Mouse (Mus musculus) cerebellum, adult 8-10 months (tissue): ENCODE data around the gene Gm3500.
"Not testable (repeated sequence)": the region's sequence is repeated elsewhere in the genome, so short reads cannot be mapped to it uniquely, and the experiment has no call there.

Experiments
- DNase-seq: peaks from one replicate; pipeline ENCODE4 v3.0.0; 2022

Gm3500 gene

GRCm38 (mm10) chr14:5388949-5389348 is at the start of gene Gm3500:
TSS of gene Gm3500 (minus strand) at chr14:5389049.
- not testable (repeated sequence) for DNase-seq

GRCm38 (mm10) chr14:5334828-5335227 is 54.0 kb downstream of the Gm3500 start, which contains the start of gene Gm3542:
TSS of gene Gm3542 (minus strand) at chr14:5334928.
- not testable (repeated sequence) for DNase-seq
